ENCODE assay signal across 16 mouse cellular contexts in genomic region chr10:121280943-121281342, GRCm38 (mm10).
DNase-seq lines count a peak whose midpoint lies in the region; ATAC-seq lines count a peak whose summit lies in the region.
"Had no signal": no experiment of that assay in that cellular context is flagged by ENCODE, and none has a peak within 500 bp of the region (broad histone marks: within the 10 kb centered on the region; RNA-seq: fewer than 3 reads in every experiment).

No protein-coding gene starts in this region.

- peak; percentile 85 for ATAC-seq in frontal cortex, adult (ENCODE audit: low TSS enrichment)
- ATAC-seq: intestine, postnatal 0 days; midbrain, embryonic 16.5 days had no signal

- intact Hi-C loops in left cerebral cortex, postnatal 36 days (cut with DNase I): no loop called here

- DNase-seq in layer of hippocampus, adult 9-11 months: peak; percentile 36
- no peak for DNase-seq in layer of hippocampus, adult 8-10 months (ENCODE audit: low spot score in 2 of 2)
- DNase-seq in left cerebral cortex, postnatal 36 days (ENCODE audit: low spot score in 2 of 2): peak; percentile 63 to 74
- DNase-seq in right cerebral cortex, postnatal 36 days (ENCODE audit: low spot score in 2 of 2): peak; percentile 59 to 78
- DNase-seq in yolk sac, embryonic 10.5 days (ENCODE audit: low spot score): no peak
- DNase-seq in retina, embryonic 14.5 days (ENCODE audit: low spot score): no peak
- DNase-seq: adrenal gland, postnatal 25 days; cerebellum, adult 9-10 months; gastrocnemius, postnatal 14 days; heart, adult 18-20 months; heart, postnatal 10 days; kidney, postnatal 4 days; liver had no signal

Comparison
In these comparisons a context has a peak if more than half of its experiments do, and no peak if none do; other contexts are left out.
1. DNase-seq: peak in layer of hippocampus, adult 9-11 months (single experiment), left cerebral cortex, postnatal 36 days (2 of 2) and right cerebral cortex, postnatal 36 days (2 of 2); none in layer of hippocampus, adult 8-10 months (0 of 2), yolk sac, embryonic 10.5 days (single experiment) and retina, embryonic 14.5 days (single experiment).